Mouse (Mus musculus): ENCODE measurements at regions not wholly inside any gene's neighbourhood (a gene's known extent, or its start where the extent isn't known, plus 50 kb on each side); places are given as distances from the start of the nearest gene placed in this dataset.

DNA sequence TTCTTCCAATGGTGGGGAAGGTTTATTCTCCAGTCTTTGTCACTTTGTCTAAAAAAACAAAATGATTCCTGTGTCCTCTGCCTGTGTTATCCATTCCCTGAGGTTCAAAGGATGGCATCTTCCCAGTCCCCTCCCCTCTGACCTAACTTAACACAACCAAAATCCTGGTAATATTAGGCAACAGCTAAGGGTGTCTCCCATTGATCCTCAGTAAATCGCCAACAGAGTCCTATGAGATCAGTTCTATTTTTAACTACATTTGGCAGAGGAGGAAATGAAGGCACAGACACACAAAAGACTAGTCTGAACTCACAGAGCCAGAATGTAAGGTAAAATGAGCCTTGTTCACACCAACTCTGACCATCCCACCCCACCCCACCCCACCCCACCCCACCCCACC, 228.8 kb downstream of the Sp3 start:
- DNase-seq (ENCODE audit: low spot score): peak; percentile 45

DNA sequence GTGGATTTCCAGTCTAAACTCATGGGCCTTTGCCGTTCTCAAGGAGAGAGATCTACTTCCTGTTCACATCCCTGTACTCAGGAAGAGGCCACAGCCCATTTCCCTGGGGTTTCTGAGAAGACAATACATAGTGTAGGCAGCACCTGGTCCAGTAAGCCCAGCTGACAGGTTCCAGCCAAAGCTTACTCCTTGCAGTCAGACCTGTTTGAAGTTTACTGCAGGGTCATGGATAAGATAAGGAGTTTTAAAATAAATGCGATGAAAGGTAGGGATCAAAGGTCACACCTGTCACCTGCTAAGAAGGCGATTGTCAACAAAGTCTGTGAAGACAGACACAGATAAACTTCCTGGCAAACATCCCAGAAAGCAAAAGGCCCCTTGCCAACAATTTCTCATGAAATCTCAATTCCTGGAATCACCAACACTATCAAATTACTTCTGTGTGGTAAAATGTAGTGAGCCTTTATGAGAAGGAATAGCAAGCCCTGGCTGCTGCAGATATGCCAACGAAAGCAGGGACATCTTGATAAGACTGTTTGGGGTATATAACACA, 227.5 kb downstream of the Sp3 start:
- peak; percentile 62 for DNase-seq (ENCODE audit: low spot score)

DNA sequence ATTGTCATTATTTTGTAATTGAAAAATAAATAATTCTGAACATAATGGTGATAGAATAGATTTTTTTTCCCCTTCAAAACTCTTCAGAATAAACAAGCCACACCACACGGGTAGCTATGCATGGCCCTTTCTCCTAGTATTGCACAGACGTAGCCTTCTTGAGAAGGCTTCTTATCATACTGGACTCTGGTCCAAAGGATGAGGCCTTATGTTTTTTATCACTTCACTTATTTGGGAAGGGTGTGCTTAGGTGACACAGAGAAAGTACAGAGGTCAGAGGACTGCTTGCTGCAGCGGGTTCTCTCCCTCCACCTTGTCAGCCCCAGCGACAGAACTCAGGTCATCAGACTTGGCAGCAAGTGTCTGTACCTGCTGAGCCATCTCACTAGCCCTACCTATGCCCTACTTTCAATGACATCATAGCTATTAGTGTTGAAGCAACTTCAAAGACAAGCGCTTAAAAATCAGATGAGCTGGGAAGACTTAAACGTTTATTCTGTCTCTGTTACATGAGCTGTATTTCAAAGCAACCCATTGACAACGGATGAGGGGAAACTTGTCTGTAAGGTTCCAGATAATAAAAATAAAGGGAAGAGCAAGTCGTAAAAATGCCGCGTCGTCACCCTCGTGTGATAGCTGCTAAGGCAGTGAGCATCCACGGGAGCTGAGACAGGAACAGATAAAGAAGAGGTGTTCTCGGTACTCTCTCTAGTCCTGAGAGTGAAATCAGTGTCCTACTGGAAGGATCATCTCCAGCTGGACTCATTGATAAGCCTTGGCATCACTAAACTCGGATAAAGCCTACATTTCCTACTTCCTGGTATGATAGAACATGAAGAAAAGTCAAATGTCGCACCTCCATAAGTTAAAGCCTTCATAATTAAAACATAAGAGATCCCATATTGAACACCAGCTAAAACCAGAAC, 226.2 kb downstream of the Sp3 start:
- no peak for DNase-seq (ENCODE audit: low spot score)

DNA sequence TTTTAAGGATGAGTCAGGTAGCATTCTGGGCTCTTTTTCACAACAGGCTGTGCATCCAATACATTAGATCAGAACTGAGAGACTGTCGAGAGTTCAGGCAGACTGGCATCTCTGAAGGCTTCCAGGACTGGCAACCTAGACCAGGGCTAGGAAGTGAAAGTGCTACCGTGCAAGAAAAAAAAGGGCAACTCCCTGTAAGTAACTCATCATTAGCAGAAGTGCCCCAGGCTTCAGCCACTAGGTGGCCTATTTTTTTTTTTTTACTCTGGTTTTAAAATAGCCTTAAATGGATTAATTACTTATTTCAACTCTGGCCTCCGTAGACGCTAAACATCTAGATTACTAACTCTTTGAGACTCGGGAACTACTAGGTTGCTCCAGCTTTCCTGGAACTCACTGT, 216.8 kb downstream of the Sp3 start:
- no peak for DNase-seq (ENCODE audit: low spot score)

DNA sequence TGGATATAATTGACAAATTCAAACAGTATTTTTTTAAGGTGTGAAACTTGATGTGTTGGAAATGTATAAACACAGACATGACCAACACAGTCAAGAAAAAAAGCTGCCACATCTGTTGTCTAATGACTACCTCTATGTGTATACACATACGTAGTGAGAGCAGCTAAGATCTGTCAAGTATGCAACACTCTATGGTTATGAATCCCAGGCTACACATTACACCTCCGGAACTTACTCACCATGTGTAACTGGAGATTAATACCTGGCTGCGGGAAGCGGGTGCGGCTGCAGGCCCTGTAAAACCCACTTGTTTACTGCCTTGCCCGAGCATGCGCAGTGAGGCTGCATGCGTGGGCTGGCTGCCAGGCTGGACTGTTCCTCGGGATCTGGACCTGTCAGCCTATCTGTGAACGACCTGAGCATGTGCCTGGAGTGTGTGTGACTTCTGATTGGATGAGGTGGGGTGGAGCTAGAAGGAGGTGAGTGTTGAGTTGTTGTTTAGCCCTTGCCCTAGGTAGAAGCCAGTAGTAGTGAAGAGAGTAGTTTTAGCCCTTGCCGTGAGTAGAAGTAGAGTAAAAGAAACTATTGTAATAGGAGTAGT, 211.1 kb downstream of the Sp3 start:
- DNase-seq (ENCODE audit: low spot score): no peak

DNA sequence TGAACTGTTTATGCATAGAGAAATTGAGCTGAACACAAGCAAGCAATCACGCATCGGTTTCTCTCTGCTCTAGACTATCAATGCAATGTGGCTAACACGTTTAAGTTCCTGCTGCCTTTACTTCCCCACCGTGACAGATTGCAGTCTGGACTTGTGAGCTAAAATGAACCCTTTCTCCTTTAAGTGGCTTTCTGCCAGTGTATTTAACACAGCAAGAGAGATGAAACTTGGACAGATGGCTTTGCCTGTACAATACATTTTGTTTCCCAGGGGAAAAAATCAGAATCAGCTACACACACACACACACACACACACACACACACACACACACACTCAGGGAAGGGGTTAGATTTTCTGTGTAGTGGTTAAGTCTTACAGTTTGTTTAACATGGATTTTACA, 206.8 kb downstream of the Sp3 start:
- no peak for DNase-seq (ENCODE audit: low spot score)

DNA sequence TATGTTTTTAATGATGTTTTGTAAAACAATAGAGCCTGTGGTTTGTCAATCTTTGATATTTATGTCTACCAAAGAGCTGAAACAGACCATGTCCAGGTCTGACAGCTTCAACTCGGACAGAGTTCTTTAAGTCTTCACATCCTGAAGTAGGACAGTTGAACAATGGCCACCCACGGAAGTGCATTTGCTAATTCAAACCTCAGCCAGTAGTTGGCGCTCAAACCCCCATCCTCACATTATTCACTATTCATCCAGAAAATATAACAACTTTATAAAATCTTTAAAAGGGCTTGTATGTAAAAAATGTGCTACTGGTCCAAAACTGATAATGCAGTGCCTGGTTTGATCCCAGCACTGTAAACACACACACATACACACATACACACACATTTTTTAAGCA, 202.9 kb downstream of the Sp3 start:
- DNase-seq (ENCODE audit: low spot score): no peak

DNA sequence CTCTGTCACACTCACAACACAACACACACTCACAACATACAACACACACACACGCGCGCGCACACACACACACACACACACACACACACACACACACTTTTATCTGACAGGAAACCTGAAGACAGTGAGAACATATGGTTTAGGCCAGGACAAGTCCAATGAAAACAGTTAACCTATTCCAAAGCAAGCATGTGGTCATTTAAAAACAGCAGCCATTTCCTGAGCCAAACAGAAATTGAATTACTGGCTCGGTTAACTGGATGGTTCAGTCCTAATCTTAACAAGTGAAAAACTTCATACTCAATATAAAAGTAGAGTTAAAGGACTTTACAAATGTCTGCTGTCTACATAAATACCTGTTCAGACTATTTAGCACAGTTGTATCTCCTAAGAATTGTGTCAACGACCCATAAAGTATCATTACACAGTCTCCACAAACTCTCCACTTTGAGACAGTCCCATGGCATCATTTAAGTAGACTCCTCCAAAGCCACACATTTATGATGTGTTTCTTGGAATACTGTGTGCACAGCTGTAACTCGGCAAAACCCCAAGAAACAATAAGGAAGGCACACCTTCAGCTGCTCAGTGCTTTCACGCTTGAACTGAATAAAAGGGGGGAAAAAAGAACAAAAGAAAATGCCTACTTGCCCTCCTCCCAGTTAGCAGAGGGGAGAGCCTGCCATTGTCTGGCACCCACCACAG, 202.3 kb downstream of the Sp3 start:
- no peak for DNase-seq (ENCODE audit: low spot score)

DNA sequence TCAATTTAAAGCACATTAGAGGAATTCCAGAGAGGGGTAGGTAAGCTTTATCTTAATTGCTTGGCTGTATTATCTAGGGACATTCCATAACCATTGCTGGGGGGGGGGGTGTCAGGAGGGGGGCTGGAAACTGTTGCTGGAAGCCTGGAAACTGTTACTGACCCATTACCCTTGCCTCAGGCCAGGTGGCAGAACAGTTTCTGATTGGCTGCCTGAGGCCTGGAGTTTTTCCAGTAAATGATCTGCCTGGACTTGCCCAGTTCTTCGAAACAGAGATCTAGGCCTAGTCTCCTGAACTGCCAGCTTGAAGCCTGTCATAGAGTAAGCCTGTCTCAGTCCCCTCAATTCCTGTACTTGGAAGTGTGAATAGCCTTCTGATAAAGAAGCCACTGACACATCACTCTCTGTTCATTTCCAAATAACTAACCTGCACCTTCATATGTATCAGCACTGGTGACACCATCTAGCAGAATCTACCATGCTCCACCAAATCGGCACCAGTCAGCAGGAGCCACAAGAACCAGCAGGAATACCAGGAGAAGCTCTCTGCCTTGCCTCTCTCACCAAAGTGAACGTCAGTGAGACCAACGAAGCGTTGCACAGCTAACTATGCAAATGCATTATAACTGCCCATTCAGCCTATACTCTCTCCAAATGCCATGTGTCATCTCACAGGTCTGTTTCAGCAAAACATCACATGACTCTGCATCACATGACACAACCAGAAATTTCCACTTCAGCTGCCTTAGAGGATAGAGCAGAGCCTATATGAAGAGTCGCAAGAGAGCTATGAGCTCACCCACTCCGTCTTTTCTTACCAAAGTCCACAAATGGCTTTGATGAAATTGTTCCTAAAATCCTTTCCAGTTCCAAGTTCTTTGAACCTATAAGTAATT, 200.7 kb downstream of the Sp3 start:
- DNase-seq (ENCODE audit: low spot score): no peak

DNA sequence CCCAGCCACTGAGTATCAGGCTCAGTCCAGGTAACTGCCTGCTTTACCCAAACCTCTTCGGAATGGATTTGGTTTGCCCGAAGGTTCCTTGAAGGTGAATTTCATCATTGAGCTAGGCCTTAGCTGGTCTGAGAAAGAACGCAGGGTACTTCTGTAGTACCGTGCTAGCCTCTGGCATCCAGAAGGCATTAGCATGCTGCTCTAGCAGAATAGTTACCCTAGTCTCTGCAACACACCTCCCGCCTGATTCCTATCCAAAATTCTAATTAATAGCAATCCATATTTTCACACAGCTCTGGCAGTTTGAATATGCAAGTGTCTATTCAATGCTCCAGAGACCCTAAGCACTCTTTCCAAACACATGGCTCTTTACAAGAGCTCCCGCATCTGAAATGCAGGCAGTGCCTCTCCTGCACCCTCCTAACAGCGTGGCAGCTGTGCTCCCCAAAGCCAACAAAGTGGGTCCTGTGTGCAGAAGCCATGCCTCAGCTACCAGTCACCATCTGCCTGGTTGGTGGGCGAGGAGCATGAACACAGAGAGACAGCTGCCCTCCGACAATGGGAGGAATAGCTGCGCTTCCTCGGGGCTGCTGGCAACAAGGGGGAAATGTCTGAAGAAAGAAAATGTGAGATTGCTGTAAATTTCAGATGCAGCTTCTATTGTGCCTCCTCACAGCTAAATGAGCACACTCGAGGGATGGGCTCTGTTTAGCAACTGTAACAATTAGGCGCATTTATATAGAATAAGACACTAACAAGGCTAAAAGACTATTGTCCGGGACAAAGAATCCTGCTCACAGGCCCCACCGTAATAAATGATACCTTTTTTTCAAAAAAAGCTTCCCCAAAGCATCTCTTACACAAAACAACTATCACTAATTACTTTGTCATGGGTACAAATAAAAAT, 198.6 kb downstream of the Sp3 start:
- no peak for DNase-seq (ENCODE audit: low spot score)

DNA sequence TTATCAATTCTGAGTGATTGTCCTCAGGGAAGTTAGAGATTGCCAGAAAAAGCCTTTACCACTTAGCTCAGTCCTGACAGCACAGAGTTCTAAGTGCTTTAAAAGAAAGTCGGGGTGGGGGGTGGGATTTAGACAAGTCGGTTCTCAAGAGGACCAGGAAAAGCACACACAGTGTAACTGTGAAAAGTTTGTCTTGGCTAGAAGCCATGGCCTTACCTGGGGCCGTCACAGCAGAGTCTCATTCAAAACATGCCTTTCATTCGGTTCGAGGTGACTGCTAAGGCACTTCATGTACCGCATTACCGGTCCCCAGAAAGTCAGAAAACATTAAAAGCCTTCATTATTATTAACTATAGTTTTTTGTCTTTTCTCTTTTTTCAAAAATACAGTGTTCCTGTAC, 197.9 kb downstream of the Sp3 start:
- DNase-seq (ENCODE audit: low spot score): no peak

DNA sequence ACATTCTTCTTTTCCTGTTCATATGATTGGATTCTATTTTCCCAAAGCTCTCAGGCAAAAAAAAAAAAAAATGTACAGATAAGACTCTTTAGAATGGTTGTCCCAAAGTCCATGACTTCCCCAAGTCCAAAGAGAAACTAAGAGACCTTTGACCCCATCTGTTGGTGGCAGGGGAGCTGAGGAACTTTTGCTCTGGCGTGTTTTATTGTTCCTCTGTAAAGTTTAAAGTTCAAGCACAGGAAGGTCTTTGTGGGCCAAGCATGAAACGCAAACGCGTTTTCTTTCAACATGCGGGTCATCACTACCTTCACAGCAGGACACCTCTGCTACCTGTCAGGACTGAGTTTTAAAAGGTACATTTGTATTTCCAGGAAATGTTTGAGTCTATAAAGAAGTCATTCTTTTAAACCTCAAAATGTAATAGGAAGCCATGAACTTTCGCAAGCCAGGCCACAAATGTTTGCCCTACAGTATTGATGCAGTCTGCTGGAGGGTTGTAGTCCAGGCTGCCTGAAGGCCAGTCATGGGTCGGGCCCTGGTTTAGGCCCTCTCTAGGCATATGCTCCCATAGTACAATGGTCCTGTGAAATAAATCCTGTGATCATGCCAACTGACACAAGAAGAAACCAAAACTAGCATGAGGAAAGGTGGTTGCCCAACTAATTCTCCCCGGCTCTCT, 194.7 kb downstream of the Sp3 start:
- DNase-seq (ENCODE audit: low spot score): no peak

DNA sequence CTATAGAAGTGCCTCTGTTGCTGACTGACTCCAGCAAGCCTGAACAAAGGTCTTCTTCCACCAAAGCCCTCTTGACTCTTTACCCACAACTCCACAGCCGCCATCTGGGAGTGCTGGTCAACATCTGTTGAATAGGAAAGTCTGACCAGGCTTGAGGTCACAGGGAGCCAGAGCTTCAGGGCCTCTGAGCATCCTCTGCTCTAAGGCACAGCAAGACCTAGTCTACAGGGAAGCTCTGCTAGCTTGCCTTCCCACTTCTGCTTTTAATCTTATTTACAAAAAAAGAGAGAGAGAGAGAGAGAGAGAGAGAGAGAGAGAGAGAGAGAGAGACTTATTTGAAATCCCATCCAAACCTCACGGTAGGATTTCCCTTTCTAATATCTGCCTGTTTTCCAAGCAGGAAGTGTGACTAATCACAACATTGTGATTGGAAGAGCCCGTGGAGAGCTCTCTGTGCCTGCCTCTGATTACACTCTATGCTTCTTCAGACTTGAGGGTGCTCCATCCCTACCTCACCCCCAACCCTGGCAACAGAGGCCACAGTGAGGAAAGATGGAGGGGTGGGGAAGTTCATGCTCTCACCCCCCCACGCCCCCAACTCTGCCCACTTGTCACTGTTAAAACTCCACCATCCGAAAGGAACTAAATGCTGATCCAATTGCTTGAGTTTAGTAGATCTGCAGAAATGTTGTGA, 194.1 kb downstream of the Sp3 start:
- no peak for DNase-seq (ENCODE audit: low spot score)

DNA sequence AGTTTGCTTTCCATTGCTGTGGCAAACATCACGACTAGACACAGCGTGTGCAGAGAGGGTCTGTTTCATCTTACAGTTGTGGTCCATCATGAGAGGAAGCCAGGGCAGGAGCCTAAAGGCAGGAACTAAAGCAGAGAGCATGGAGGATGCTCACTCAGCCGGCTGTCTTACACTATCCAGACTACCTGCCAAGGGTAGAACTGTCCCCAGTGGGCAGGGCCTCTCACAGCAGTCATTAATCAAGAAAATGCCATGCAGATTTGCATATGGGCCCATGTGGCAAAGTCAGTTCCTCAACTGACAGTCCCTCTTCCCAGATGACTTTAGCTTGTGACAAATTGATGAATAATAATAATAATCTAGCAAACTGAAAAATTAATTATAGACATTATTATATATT, 192.6 kb downstream of the Sp3 start:
- DNase-seq (ENCODE audit: low spot score): no peak

DNA sequence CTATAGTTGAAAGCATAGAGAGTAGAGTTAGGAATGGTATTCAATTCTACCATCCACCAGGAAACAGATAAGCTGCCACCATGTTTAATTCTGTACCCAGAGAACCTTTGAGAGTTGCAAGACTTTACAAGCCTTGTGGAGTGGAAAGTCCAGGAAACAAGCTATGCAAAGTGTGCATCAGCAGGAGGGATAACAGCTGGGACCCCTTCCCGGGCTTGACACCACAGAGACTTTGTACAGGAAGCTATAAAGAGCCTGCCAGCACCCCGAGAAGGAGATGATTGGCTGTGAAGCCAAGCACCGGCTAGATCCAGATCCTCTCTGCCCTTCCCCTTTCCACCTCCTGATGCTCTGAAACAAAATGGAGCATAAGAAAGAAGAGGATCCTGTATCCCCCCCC, 188.8 kb downstream of the Sp3 start:
- DNase-seq (ENCODE audit: low spot score): no peak

DNA sequence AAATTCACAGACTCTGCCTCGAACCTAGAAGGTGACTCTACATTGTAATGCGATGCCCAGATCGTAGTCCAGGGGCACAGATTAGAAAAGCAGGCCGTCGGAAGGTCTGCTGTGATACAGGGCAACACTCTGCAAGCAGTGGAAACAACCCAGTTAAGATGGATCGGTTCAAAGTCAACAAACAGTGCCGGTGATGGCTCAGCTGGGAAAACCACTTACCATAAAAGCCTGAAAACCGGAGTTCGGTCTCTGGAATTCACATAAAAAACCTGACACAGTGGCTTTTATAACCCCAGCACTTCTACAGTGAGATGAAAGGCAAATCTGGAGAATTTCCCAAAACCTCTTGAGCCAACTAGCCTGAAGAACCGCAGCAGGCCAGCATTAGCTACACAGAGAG, 186.8 kb downstream of the Sp3 start:
- no peak for DNase-seq (ENCODE audit: low spot score)

DNA sequence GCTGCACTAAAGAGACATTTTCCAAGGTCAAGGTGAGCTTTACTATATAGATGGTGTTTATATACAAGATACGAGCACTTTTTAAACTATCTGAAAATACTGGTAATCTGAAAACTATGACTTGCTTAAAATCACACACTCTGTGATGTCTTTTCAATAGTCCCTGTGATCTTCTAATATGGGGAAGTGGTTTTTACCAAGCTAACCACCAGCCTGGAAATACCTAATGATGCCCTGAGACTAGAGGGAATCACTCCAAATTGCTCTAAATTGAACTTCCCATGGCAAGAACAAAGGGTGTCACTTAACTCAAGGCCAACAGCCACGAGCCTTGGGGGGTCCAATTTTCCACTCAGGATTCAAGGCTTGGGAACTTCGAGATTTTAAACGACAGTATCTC, 185.7 kb downstream of the Sp3 start:
- no peak for DNase-seq (ENCODE audit: low spot score)

DNA sequence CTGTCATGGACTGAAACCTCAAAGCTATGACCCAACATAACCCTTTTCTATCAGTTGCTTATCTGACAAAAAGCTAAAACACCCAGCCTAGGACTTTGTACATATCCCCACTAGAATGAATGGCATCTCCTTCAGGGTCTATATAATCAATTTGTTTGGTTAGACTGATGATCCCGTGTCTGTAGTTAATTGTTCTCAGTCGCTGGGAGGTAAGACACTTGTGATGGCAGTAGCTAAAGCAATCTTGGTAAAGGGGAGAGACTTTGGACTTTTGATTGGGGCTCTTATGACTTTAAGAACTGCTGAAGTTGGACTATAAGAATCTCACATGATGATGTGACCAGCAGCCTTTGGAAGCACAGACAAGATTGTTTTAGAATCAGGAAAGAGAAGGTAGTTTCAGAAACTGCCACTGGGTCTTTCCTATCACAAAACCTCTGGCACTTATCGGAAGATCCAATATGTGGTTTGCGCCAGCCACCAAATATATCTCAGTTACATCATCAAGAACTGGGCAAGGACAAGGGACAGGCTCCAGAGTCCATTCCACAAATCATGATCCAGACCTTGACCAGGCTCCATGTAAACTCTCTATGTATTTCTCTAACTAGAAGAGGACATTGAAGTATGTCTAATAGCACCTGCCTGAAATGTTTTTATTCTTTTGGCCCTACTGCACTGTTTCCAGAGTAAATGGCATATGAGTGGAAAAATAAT, 183.1 kb downstream of the Sp3 start:
- no peak for DNase-seq (ENCODE audit: low spot score)

DNA sequence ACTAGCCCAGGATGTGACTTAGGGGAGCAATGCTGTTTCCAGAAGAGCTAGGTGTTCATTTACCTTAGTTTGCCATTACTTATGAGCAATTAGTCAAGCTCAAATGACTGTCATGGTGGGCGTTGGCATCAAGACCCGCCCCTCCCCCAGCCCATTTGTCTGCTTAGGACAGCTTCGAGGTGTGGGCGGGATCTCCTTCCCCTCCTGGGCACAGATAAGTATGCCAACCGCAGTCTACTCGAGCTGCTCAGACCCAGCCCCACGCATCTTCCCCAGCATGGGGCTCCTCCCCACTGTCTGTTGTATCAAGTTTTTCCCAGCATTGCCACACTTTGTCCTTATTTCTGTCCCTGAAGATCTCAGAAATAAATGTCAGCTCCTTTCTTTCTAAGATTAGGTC, 179.6 kb downstream of the Sp3 start:
- no peak for DNase-seq (ENCODE audit: low spot score)

All from heart, adult 8-10 months (tissue).